Mouse (Mus musculus) Patski (cell line): Measurements from ENCODE around the gene Rasl12. TPM values are rescaled to one million over a fixed set of nuclear protein-coding genes. Genes with fewer than 3 reads are reported as not detected.

Experiments used
- ATAC-seq: fragments of 100-300 bp; one replicate; pipeline ENCODE4 v1.8.0; 2021
- CTCF ChIA-PET: fragments of 350-600 bp; sonication (Branson Sonifier 250); formaldehyde crosslinking; loops from one replicate; lab custom pipeline; 2022; ENCODE audit warnings: inconsistent platforms; lab: Charles Lee
- POLR2A ChIA-PET: fragments of 350-600 bp; sonication (Branson Sonifier 250); formaldehyde crosslinking; loops from one replicate; lab custom pipeline; 2022; ENCODE audit warnings: antibody characterized with exemption, inconsistent platforms; lab: Charles Lee
- DNase-seq: peaks from one replicate; pipeline ENCODE4 v3.0.0-alpha.2; 2011; ENCODE audit warnings: low read depth, low spot score
- H3K27me3 ChIP-seq: fragments of 371-371 bp; one replicate; pipeline ENCODE4 v1.5.1; 2021
- CTCF ChIP-seq: fragments of 100-300 bp; IDR thresholded peaks from one replicate; pipeline ENCODE4 v1.5.1; 2021
- in situ Hi-C: fragments of 300-500 bp; cut with MboI; formaldehyde crosslinking; loops from 3 replicates; pipeline ENCODE4 v1.11.1; 2018; ENCODE audit warnings: low pct_unique_long_range_greater_than_20kb, mixed read lengths
- polyA plus RNA-seq: library from polyadenylated mRNA; unstranded; gene quantifications from one replicate; pipeline ENCODE4 v1.2.3, GENCODE M21; 2021

The Rasl12 gene
- polyA plus RNA-seq: 52.0 TPM

GRCm38 (mm10) chr9:65398279-65398678 lies at the start of gene Rasl12:
Gene Rasl12 (plus strand): TSS chr9:65398506.
- H3K27me3 ChIP-seq: no peaks in the 10 kb centered on the region
- POLR2A ChIA-PET: no interaction called here
- in situ Hi-C loops: no loop called here
- DNase-seq (no peak), ATAC-seq (peak; percentile 26)
- no peak for TF ChIP-seq CTCF
- CTCF ChIA-PET: interaction anchor here (1.2 to 1.8 kb wide), 3 partner anchors 9 to 34 kb away, joined by 3 to 8 read pairs (median 8); no protein-coding TSS in a partner anchor

GRCm38 (mm10) chr9:65353251-65353650 lies 45.1 kb upstream of the Rasl12 start:
- ChIA-PET CTCF (no interaction called here), POLR2A (no interaction called here)
- in situ Hi-C loops: no loop called here
- DNase-seq (no peak), ATAC-seq (no peak)
- H3K27me3 ChIP-seq: no peaks in the 10 kb centered on the region
- TF ChIP-seq CTCF: no peak

- ChIA-PET POLR2A (no interaction called here), CTCF (no interaction called here)
- DNase-seq (no peak), ATAC-seq (no peak)
- TF ChIP-seq CTCF: no peak
- no peaks in the 10 kb centered on the region for H3K27me3 ChIP-seq
- in situ Hi-C loops: no loop called here
Measured at GRCm38 (mm10) chr9:65356561-65356960, 41.7 kb upstream of the Rasl12 start.

- ATAC-seq (no peak), DNase-seq (no peak)
- TF ChIP-seq CTCF: no peak
- in situ Hi-C loops: no loop called here
- H3K27me3 ChIP-seq: no peaks in the 10 kb centered on the region
- ChIA-PET POLR2A (no interaction called here), CTCF (no interaction called here)
Measured at GRCm38 (mm10) chr9:65356971-65357370, 41.3 kb upstream of the Rasl12 start.

GRCm38 (mm10) chr9:65358956-65359480 lies 39.3 kb upstream of the Rasl12 start:
- ATAC-seq (no peak), DNase-seq (no peak)
- POLR2A ChIA-PET: no interaction called here
- TF ChIP-seq CTCF: no peak
- in situ Hi-C loops: no loop called here
- CTCF ChIA-PET: no interaction called here
- no peaks in the 10 kb centered on the region for H3K27me3 ChIP-seq

- ATAC-seq (no peak), DNase-seq (no peak)
- CTCF ChIA-PET: interaction anchor here (0.8 to 1.1 kb wide), 2 partner anchors 8 to 29 kb away, joined by 3 to 4 read pairs; no protein-coding TSS in a partner anchor
- in situ Hi-C loops: loop anchor here (10.0 kb wide), 1 partner anchor 224 kb away; the partner anchor contains the start of genes Pif1 and Plekho2
- no peaks in the 10 kb centered on the region for H3K27me3 ChIP-seq
- POLR2A ChIA-PET: no interaction called here
- no peak for TF ChIP-seq CTCF
Measured at GRCm38 (mm10) chr9:65360641-65361448, 37.5 kb upstream of the Rasl12 start, which contains the start of gene Ubap1l. Gene Ubap1l (plus strand): TSS chr9:65361041.

- ATAC-seq: no peak
- in situ Hi-C loops: loop anchor here (10.0 kb wide), 1 partner anchor 221 kb away; the partner anchor contains the start of genes Pif1 and Plekho2
- ChIA-PET POLR2A (no interaction called here), CTCF (no interaction called here)
- no peaks in the 10 kb centered on the region for H3K27me3 ChIP-seq
- no peak for DNase-seq
- TF ChIP-seq CTCF: no peak
Measured at GRCm38 (mm10) chr9:65363684-65364083, 34.6 kb upstream of the Rasl12 start.

- no peak for TF ChIP-seq CTCF
- H3K27me3 ChIP-seq: no peaks in the 10 kb centered on the region
- ChIA-PET POLR2A (no interaction called here), CTCF (no interaction called here)
- ATAC-seq: no peak
- in situ Hi-C loops: loop anchor here (10.0 kb wide), 1 partner anchor 219 kb away; the partner anchor contains the start of genes Pif1 and Plekho2
- no peak for DNase-seq
Measured at GRCm38 (mm10) chr9:65365721-65366120, 32.6 kb upstream of the Rasl12 start.

- DNase-seq: no peak
- ChIA-PET CTCF (interaction anchor here (1.9 to 2.3 kb wide), 2 partner anchors 62 to 64 kb away, joined by 6 to 8 read pairs; partner anchors contain the start of gene Mtfmt), POLR2A (no interaction called here)
- ATAC-seq: no peak
- H3K27me3 ChIP-seq: no peaks in the 10 kb centered on the region
- TF ChIP-seq CTCF: no peak
- in situ Hi-C loops: no loop called here
Measured at GRCm38 (mm10) chr9:65371756-65372155, 26.6 kb upstream of the Rasl12 start.

- TF ChIP-seq CTCF: no peak
- POLR2A ChIA-PET: no interaction called here
- no peak for DNase-seq
- CTCF ChIA-PET: interaction anchor here (1.0 to 3.9 kb wide), 7 partner anchors 11 to 63 kb away, joined by 3 to 12 read pairs (median 6); partner anchors contain the start of gene Mtfmt
- in situ Hi-C loops: no loop called here
- no peaks in the 10 kb centered on the region for H3K27me3 ChIP-seq
- ATAC-seq: no peak
Measured at GRCm38 (mm10) chr9:65372449-65372848, 25.9 kb upstream of the Rasl12 start.
